Mouse (Mus musculus) MEL (cell line): ENCODE measurements around the gene Tspan18.

ENCODE experiments used
- CHD2 ChIP-seq: IDR thresholded peaks from 2 replicates; pipeline ENCODE4 v1.6.1; 2011; ENCODE audit warnings: low read length, improper control_type of control experiment
- ELF1 ChIP-seq: IDR thresholded peaks from 2 replicates; pipeline ENCODE4 v1.6.1; 2014; ENCODE audit warnings: low read depth, mild to moderate bottlenecking, inconsistent platforms, low read length, improper control_type of control experiment, moderate library complexity
- POLR2A ChIP-seq, 2 experiments: IDR thresholded peaks; 2 replicates each; pipeline ENCODE4 v1.6.1; 2011 to 2012; ENCODE audit warnings: low read length in 2 of 2, mild to moderate bottlenecking in 2 of 2, control low read depth in 1 of 2, improper control_type of control experiment in 1 of 2, low read depth in 1 of 2, moderate library complexity in 1 of 2; ENCODE audit not compliant: control insufficient read depth in 1 of 2, insufficient read depth in 1 of 2, poor library complexity in 1 of 2

DNA sequence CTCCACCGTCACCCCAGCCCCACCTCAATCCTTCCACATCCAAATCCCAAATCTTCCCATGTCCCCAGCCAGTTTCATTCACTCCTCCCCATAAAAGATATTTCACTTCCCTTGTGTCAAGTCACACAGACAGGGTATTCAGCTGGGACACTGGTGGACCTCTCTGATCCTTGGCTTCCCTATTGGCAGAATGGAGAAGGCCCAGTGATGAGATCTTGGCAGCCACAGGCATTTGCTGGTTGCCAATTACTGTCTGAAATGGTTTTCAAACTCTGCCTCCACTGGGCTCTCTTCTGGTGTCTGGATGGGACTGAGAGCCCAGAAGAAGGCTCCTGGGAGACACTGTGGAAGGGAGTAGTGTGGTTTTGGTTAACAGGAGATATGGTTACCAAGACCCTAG is 180.5 kb downstream of the Tspan18 start:
- no peak for TF ChIP-seq POLR2A (IDR thresholded peaks at IDR 0.05; ENCODE audit: control insufficient read depth in 1 of 2, insufficient read depth in 1 of 2, low read depth in 1 of 2, low read length in 2 of 2, poor library complexity in 1 of 2)
- no peak for TF ChIP-seq CHD2
- TF ChIP-seq ELF1, result no peak
